Mouse (Mus musculus) C2C12 (cell line): ENCODE results near the gene Nr4a3.

Experiments used
- CEBPB ChIP-seq: IDR thresholded peaks from one replicate; pipeline ENCODE4 v1.6.1; 2011; ENCODE audit warnings: low read depth, mild to moderate bottlenecking, control low read depth, moderate library complexity
- CTCF ChIP-seq: IDR thresholded peaks from one replicate; pipeline ENCODE4 v1.5.1; 2011; ENCODE audit not compliant: control insufficient read depth, insufficient read depth, insufficient read length
- FOSL1 ChIP-seq: IDR thresholded peaks from one replicate; pipeline ENCODE4 v1.8.0; 2011; ENCODE audit warnings: mild to moderate bottlenecking, low read length; ENCODE audit not compliant: poor library complexity, insufficient read depth, severe bottlenecking
- MAX ChIP-seq: IDR thresholded peaks from one replicate; pipeline ENCODE4 v1.6.1; 2011; ENCODE audit warnings: mild to moderate bottlenecking, control low read depth
- MYOD1 ChIP-seq: IDR thresholded peaks from one replicate; pipeline ENCODE4 v1.6.1; 2011; ENCODE audit warnings: low read depth; ENCODE audit not compliant: control insufficient read depth, insufficient read length
- MYOG ChIP-seq: IDR thresholded peaks from one replicate; pipeline ENCODE4 v1.6.1; 2011; ENCODE audit not compliant: control insufficient read depth, insufficient read length; ENCODE audit errors: extremely low read depth
- USF1 ChIP-seq: IDR thresholded peaks from one replicate; pipeline ENCODE4 v1.6.1; 2011; ENCODE audit warnings: low read depth, mild to moderate bottlenecking, control low read depth, moderate library complexity

- TF ChIP-seq CTCF = no peak
- TF ChIP-seq FOSL1 = no peak
- TF ChIP-seq CEBPB = no peak
- TF ChIP-seq USF1 = no peak
- no peak for TF ChIP-seq MAX
- TF ChIP-seq MYOD1 = no peak
- TF ChIP-seq MYOG = no peak
Measured at GRCm38 (mm10) chr4:48076693-48077471, 31.9 kb downstream of the Nr4a3 start.
